Mouse (Mus musculus) brain, embryonic 14.5 days (tissue): ENCODE measurements around the gene Mgll.

ENCODE experiments used
- CTCF ChIP-seq: fragments of 200-500 bp; IDR thresholded peaks from 2 replicates; pipeline ENCODE4 v1.5.1; 2012; ENCODE audit warnings: inconsistent platforms, mild to moderate bottlenecking, moderate library complexity, borderline replicate concordance; ENCODE audit not compliant: insufficient read depth, insufficient read length; ENCODE audit errors: extremely low read depth
- POLR2A ChIP-seq: fragments of 200-500 bp; IDR thresholded peaks from 2 replicates; pipeline ENCODE4 v1.6.1; 2012; ENCODE audit warnings: mild to moderate bottlenecking, inconsistent platforms, borderline replicate concordance; ENCODE audit not compliant: poor library complexity, insufficient read depth, insufficient read length, severe bottlenecking; ENCODE audit errors: extremely low read depth

- no peak for TF ChIP-seq POLR2A
- no peak for TF ChIP-seq CTCF
Measured at GRCm38 (mm10) chr6:88747296-88748040, 23.3 kb downstream of the Mgll start.
